Mouse (Mus musculus) stomach, postnatal 0 days (tissue): ENCODE results near the gene Mfsd14a. TPM values are rescaled to one million over a fixed set of nuclear protein-coding genes. Genes with fewer than 3 reads are reported as not detected.
A peak's percentile ranks its signal among the peaks of the same experiment; 100 is the strongest.

Experiments
- ATAC-seq: fragments of 200-750 bp; cut with Nextera tagmentation; 2 replicates; pipeline ENCODE4 v1.8.0; 2017; ENCODE audit not compliant: low FRiP score, low TSS enrichment
- DNase-seq: peaks from one replicate; pipeline ENCODE4 v3.0.0-alpha.2; 2016; ENCODE audit warnings: low spot score
- H3K27ac ChIP-seq: fragments of 300-500 bp; sonication (generic); replicated peaks from 2 replicates; pipeline ENCODE4 v1.5.1; 2014; ENCODE audit warnings: mild to moderate bottlenecking, control low read depth
- H3K27me3 ChIP-seq: fragments of 300-500 bp; sonication (generic); 2 replicates; pipeline ENCODE4 v1.6.1; 2014; ENCODE audit warnings: low read length; ENCODE audit not compliant: control insufficient read depth, insufficient read depth
- H3K36me3 ChIP-seq: fragments of 300-500 bp; sonication (generic); 2 replicates; pipeline ENCODE4 v1.6.1; 2014; ENCODE audit warnings: low read length, mixed read lengths; ENCODE audit not compliant: control insufficient read depth, insufficient read depth
- H3K4me1 ChIP-seq: fragments of 300-500 bp; sonication (generic); replicated peaks from 2 replicates; pipeline ENCODE4 v1.6.1; 2014; ENCODE audit warnings: antibody characterized with exemption; ENCODE audit not compliant: control insufficient read depth, insufficient read depth
- H3K4me2 ChIP-seq: fragments of 300-500 bp; sonication (generic); replicated peaks from 2 replicates; pipeline ENCODE4 v1.6.1; 2014; ENCODE audit warnings: low read depth, mild to moderate bottlenecking, control low read depth, moderate library complexity
- H3K4me3 ChIP-seq: fragments of 300-500 bp; sonication (generic); 2 replicates; pipeline ENCODE4 v1.5.1; 2014; ENCODE audit warnings: low read depth, low read length, control low read depth
- H3K9ac ChIP-seq: fragments of 300-500 bp; sonication (generic); 2 replicates; pipeline ENCODE4 v1.6.1; 2014; ENCODE audit warnings: mild to moderate bottlenecking, low read length, control low read depth, mixed read lengths
- H3K9me3 ChIP-seq: fragments of 300-500 bp; sonication (generic); 2 replicates; pipeline ENCODE4 v1.6.1; 2016; ENCODE audit warnings: low read length; ENCODE audit not compliant: control insufficient read depth
- CTCF ChIP-seq: IDR thresholded peaks from 2 replicates; pipeline ENCODE4 v1.5.1; 2016; ENCODE audit warnings: antibody characterized with exemption, low read depth, mild to moderate bottlenecking, moderate library complexity
- EP300 ChIP-seq: optimal IDR thresholded peaks from 2 replicates; pipeline ENCODE3; 2016; ENCODE audit warnings: antibody characterized with exemption
- WGBS: fragments of 180-500 bp; shearing (Covaris S2); extraction: QIAGEN DNeasy Blood & Tissue Kit; methylation state at CpG from one replicate; pipeline ENCODE4 v1.1.7; 2014; 5-methylcytosine and 5-hydroxymethylcytosine counted together
- polyA plus RNA-seq: library from polyadenylated mRNA; unstranded; fragments of >200 nt; fragmentation: Nextera tagmentation; extraction: Ambion mirVana; gene quantifications from 2 replicates; pipeline ENCODE4 v1.2.1, GENCODE M21; 2015

Mfsd14a gene
- polyA plus RNA-seq, 1 experiment from 2014 or later: 50.4 TPM

DNA sequence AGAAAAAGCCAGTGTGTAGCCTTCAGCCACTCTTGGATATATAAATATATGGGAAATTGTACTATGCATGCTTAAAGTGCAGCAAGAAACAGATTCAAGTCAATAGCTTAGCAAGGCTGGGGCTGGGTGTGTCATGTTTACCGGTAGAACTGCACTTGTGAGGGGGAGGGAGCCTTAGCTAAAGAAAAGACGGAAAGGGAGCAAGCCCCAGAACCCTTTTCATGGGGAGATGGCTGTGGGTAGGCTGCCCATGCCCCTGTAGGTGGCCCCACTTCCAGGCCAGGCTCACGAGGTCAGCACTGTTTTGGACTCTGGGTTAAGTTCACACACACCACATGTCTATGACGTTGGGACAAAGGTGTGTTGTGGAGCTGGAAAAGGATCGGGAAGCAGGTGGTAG lies 26.7 kb downstream of the Mfsd14a start:
- Histone ChIP-seq H3K27me3 (no peaks in the 10 kb centered on the region), H3K4me2 (no peak overlapping the region), H3K9ac (no peak overlapping the region), H3K9me3 (no peaks in the 10 kb centered on the region), H3K36me3 (peaks cover 14% of the 10 kb centered on the region), H3K4me1 (no peaks in the 10 kb centered on the region), H3K4me3 (no peak overlapping the region), H3K27ac (no peak overlapping the region)
- ATAC-seq: peak; percentile 59; the same call in 1 of the 2 replicates
- DNase-seq: peak; percentile 39
- TF ChIP-seq CTCF: no peak
- no peak for TF ChIP-seq EP300
- whole genome bisulfite sequencing: 45% methylated on average over 5 of the region's 5 CpGs

DNA sequence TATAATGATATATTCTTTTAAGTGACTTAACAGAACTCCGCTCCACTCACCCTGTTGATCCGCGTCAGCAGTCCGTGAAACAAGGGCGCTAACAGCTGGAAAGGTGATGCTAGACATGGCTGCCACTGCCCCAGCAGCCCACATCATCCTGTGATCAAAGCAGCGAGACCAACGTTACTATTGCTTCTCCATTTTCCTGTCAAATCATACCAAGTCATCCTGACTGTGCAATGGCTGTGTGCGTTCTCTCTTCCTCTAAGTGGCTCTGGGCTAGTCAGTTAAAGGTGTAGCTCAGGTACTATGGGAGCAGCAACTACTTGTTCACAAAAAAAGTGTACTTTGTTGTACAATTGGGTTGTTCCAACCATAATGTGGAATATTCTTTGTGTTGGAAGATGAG lies 27.6 kb downstream of the Mfsd14a start:
- Histone ChIP-seq H3K4me3 (no peak overlapping the region), H3K9ac (no peak overlapping the region), H3K4me1 (no peaks in the 10 kb centered on the region), H3K4me2 (no peak overlapping the region), H3K36me3 (peaks cover 12% of the 10 kb centered on the region; the same call in 1 of the 2 replicates), H3K27me3 (no peaks in the 10 kb centered on the region), H3K27ac (no peak overlapping the region), H3K9me3 (no peaks in the 10 kb centered on the region)
- TF ChIP-seq CTCF (no peak), EP300 (no peak)
- ATAC-seq (no peak), DNase-seq (no peak)
- 93% methylated on average over 8 of the region's 8 CpGs for WGBS

- ATAC-seq: no peak
- peaks cover 12% of the 10 kb centered on the region; the same call in 1 of the 2 replicates for H3K36me3 ChIP-seq
- 87% methylated on average over 3 of the region's 3 CpGs for WGBS
Observed at GRCm38 (mm10) chr3:116634091-116634490, 28.4 kb downstream of the Mfsd14a start.

GRCm38 (mm10) chr3:116632971-116633370 lies 29.5 kb downstream of the Mfsd14a start:
- H3K27ac ChIP-seq: no peak overlapping the region
- H3K36me3 ChIP-seq: peaks cover 12% of the 10 kb centered on the region; the same call in 1 of the 2 replicates
- H3K9me3 ChIP-seq: no peaks in the 10 kb centered on the region
- no peak overlapping the region for H3K9ac ChIP-seq
- no peak for ATAC-seq
- no peaks in the 10 kb centered on the region for H3K4me1 ChIP-seq
- WGBS: 80% methylated on average over 3 of the region's 3 CpGs
- DNase-seq: no peak
- H3K4me2 ChIP-seq: no peak overlapping the region
- no peak for TF ChIP-seq CTCF
- no peak overlapping the region for H3K4me3 ChIP-seq
- no peaks in the 10 kb centered on the region for H3K27me3 ChIP-seq

More at GRCm38 (mm10) chr3:116634091-116634490, 28.4 kb downstream of the Mfsd14a start:
- Histone ChIP-seq H3K4me3 (no peak overlapping the region), H3K27me3 (no peaks in the 10 kb centered on the region), H3K4me1 (no peaks in the 10 kb centered on the region), H3K27ac (no peak overlapping the region), H3K4me2 (no peak overlapping the region), H3K9me3 (no peaks in the 10 kb centered on the region), H3K9ac (no peak overlapping the region)
- no peak for TF ChIP-seq EP300
- no peak for TF ChIP-seq CTCF
- DNase-seq: no peak

- Histone ChIP-seq H3K4me3 (no peak overlapping the region), H3K27me3 (no peaks in the 10 kb centered on the region), H3K36me3 (peaks cover 12% of the 10 kb centered on the region; the same call in 1 of the 2 replicates), H3K27ac (no peak overlapping the region), H3K9me3 (no peaks in the 10 kb centered on the region), H3K4me1 (no peaks in the 10 kb centered on the region), H3K4me2 (no peak overlapping the region), H3K9ac (no peak overlapping the region)
- TF ChIP-seq CTCF (no peak), EP300 (no peak)
- ATAC-seq (no peak), DNase-seq (no peak)
- 74% methylated on average over 1 of the region's 1 CpGs for WGBS
Observed at GRCm38 (mm10) chr3:116631459-116631858, 31.0 kb downstream of the Mfsd14a start.

GRCm38 (mm10) chr3:116622641-116623040 lies 39.8 kb downstream of the Mfsd14a start:
- Histone ChIP-seq H3K9me3 (no peaks in the 10 kb centered on the region), H3K9ac (no peak overlapping the region), H3K4me2 (no peak overlapping the region), H3K27ac (no peak overlapping the region), H3K4me3 (no peak overlapping the region), H3K27me3 (no peaks in the 10 kb centered on the region), H3K36me3 (0 out of 2 replicates have a peak, but pooled peaks cover 6% of the 10 kb centered on the region), H3K4me1 (no peaks in the 10 kb centered on the region)
- WGBS: 94% methylated on average over 7 of the region's 7 CpGs
- TF ChIP-seq EP300 (no peak), CTCF (no peak)
- ATAC-seq (no peak), DNase-seq (no peak)
